Mouse (Mus musculus) kidney, adult 2 months (tissue): ENCODE data around the gene Sp9.

Source experiments
- CTCF ChIP-seq: fragments of 200-500 bp; conservative IDR thresholded peaks from 2 replicates; pipeline ENCODE4 v1.5.1; 2011; ENCODE audit warnings: low read depth, mild to moderate bottlenecking, control low read depth, low read length, moderate library complexity, mixed read lengths; ENCODE audit not compliant: insufficient read depth, insufficient read length
- POLR2A ChIP-seq: fragments of 200-500 bp; IDR thresholded peaks from one replicate; pipeline ENCODE4 v1.6.1; 2011; ENCODE audit warnings: low read depth, low read length, control low read depth

- TF ChIP-seq POLR2A (no peak), CTCF (no peak)
Measured at GRCm38 (mm10) chr2:73280356-73281047, 8.8 kb downstream of the Sp9 start.
